Mouse (Mus musculus) kidney, adult 18-20 months (tissue): ENCODE results near the gene Ank3.
A peak's percentile ranks its signal among the peaks of the same experiment; 100 is the strongest.

Experiments
- DNase-seq: peaks from one replicate; pipeline ENCODE4 v3.0.0; 2021

The Ank3 gene

DNA sequence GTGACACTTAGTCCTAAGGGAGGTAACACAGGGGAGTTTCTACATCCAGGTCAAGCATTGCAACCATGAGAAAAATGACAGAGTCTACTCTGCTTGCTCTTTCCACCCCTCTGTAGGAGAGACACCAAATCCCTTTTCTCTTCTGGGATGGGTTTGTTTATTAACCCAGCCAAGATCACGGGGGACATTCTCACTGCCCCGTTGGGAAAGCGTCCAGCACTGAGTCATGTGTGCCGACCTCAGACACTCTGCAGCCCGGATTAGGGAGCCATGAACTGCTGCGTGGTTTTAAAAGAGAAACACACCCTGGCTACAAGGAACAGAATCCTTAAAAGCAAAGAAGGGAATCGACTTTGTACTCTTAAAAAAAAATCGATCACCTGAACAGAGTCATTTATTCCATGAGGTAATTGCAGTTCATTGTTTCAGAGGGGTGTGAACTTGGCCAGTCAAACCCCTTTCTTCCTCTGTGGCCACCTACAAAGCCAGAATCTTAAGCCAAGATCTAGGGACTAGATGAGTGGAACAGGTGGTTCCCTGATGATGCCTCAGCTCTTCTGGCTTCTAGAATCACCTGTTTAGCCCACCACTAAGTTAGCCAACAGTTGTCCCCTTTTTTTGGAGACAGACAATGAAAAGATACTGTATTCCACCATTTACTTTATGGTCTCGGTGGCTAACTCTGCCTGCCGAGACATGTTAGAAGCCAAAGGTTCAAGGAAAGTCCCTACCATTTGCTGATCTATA is 518.3 kb downstream of the Ank3 start:
- DNase-seq = peak; percentile 83

DNA sequence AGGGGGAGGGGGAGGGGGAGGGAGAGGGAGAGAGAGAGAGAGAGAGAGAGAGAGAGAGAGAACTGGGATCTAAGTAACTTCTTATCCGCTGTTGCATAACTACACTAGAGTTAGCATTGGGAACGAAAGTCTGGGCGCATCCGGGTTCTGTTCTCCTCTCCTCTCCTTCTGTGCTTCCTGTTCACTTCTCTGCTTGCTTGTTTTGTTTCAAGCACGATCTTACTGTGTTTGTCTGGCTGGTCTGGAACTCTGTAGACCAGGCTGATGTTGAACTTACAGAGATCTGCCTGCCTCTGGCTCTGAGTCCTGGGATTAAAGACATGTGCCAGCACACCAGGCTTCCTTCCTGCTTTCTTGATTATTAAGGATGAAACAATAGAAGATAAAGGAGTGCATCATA is 519.1 kb downstream of the Ank3 start:
- no peak for DNase-seq

DNA sequence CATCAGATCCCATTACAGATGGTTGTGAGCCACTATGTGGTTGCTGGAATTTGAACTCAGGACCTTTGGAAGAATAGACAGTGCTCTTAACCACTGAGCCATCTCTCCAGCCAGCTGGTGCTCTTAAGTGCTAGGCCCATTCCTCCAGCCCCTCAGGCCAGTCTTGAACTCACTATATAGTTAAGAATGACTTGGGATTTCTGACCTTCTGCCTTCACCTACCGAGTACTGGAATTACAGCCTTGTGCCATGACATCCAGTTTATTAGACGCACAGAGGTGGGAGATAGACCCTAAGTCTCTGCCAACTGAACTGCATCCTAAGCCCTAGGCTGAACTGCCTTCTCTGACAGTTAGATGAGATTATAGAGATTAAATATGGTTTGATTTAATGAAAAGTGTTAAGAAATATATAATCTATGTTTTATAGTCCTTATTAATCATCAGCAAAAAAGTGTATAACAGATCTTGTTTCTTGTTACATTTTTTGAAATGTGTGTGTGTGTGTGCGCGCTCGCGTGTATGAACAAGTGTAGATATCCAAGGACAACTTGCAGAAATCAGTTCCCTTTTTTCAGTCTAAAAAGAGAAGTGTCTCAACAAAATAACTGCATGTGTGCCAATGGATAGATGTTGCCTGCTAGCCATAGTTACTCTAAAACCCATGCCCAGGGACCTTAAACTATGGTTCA is 520.0 kb downstream of the Ank3 start:
- DNase-seq = no peak

DNA sequence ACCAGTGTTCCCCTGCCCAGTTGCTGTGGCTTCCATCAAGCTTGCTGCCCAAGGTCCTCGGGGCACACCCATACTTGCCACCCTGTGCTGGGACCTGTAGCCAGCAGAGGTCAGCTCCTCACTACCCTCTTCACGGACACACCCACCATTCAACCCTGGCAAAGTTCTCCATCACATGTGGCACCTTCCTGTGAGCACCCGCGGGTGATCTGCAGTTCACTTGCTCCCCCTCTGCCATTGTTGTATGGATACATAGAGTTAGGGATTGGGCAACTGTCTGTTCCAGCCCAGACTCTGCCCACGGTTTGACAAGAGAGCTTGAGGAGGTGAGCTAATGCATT is 520.5 kb downstream of the Ank3 start:
- DNase-seq = no peak

DNA sequence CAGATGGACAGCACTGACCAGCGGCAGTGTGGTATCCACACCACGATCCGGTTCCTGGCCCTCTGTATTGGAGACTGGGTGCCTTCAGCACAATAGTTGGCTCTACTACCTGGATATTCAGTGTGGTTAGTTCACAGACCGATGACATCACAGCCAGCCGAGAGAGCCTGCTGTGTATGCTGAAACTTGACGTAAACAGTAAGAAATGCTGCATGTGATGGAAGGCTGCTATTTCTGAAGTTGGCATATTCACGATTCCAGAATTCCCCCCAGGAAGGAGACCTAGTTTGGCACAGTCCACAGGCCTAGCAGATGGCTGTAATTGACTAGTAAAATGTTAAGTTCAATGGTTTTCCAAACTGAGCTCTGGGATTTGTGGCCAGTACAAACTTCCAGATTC is 521.2 kb downstream of the Ank3 start:
- no peak for DNase-seq

DNA sequence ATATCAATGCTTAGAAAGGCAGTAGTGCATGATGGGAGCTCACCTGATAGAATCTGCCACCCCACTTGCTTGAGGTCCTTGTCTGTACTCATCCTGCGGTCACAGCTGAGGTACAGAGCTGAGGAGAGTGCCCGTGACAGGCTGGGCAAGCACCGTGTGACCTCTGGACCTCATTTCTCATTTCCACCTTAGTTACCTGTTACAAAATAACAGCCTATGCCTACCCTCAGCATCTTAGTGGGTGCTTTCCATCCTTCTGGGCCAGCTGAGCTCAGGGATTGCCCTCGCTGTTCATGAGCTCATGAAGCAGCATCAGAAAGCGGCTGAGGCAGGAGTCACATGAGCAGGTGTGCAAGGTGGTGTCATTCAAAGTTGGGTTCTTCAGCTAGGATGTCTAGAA is 523.5 kb downstream of the Ank3 start:
- peak; percentile 40 for DNase-seq

DNA sequence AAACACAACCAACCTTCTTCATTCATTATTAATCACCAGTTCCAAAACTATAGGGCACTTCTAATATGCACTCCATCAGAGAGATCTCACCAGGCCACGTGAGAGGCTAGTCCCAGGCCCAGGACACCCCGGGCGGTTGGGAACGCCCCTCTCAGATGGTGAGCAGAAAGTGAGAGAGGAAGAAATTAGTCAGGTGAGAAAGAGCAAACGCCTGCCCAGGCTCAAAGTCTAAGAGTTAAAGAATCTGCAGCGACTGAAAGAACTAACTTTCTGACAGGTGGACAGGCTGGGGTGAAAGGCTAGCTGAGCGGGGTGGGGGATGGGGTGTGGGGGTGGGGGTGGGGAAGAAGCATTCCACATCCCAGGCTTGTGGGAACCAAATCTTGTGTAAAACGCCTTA is 525.2 kb downstream of the Ank3 start:
- peak; percentile 75 for DNase-seq

DNA sequence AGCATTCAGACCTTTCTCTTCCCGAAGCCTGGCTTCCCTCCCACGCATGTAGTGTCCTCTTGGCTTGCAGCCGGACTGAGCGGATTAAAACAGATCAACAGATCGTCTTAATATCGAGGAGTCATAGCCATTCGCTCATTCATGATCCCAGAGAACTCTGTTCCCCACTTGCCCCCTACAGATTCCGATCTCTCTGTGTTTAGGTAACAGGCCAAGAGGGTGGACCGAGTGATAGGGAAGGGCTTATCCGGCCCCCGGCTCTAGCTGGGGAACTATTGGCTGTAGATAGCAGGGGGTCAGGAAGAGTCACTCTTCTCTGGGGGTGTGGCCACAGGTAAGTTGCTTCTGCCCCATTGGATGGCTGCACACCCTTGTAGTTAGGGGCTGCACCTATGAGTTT is 525.7 kb downstream of the Ank3 start:
- DNase-seq = peak; percentile 50

DNA sequence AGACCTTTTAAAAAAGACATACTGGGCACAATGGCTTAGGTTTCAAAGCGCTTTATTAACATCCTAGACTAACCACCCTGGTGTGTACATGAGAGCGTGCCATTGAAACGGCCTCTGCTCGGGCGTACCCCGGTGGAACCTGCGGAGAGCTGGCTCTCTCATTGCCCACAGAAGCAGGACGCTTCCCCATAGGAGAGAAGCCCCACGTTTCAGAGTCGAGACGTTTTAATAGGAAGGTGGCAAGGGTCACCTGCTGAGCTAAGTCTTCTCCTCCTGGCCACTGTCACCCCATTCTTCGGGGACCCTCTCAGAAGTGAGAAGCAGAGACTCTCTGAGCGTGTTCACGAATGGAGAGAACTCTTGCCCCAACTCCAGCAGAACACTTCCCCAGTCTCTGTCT is 526.3 kb downstream of the Ank3 start:
- DNase-seq = peak; percentile 53

DNA sequence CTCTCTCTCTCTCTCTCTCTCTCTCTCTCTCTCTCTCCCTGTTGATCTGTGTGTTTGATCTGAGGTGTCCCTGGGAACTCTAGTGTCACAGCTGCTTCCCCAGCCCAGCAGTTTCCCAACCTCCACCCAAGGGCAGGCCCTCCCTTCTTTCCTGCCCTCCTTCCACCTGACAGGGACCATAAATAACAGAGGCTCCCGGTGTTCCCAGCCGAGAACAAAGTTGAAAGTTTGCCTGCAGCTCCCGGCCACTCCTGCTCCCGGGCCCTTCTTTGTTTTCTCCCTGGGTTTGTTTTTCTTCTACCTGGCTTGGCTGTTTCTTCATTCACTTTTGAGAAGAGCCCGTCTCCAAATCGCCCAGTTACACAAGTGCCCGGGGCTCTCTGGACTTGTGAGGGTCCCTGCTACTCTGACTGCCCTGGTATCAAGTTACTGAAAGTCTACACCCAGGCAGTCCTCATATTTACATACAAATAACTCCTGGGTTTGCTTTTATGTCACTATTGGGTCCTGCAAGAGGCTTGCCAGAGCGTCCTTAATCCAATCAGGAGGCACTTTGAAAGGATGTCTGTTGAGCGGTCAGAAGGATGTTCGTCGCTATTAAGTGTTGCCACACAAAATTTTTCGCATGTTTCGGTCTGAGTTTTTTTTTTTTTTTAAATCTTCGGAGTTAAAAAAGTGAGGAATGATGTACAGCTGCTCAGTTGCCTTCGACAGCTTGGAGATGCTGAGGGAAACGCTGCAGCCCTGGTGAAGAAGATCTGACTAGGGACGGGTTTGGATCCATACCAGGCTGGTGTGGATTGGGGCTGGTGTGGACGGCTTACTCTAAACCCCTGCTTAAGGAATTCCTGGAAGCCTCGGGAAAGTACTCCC is 526.9 kb downstream of the Ank3 start:
- peak; percentile 83 for DNase-seq

DNA sequence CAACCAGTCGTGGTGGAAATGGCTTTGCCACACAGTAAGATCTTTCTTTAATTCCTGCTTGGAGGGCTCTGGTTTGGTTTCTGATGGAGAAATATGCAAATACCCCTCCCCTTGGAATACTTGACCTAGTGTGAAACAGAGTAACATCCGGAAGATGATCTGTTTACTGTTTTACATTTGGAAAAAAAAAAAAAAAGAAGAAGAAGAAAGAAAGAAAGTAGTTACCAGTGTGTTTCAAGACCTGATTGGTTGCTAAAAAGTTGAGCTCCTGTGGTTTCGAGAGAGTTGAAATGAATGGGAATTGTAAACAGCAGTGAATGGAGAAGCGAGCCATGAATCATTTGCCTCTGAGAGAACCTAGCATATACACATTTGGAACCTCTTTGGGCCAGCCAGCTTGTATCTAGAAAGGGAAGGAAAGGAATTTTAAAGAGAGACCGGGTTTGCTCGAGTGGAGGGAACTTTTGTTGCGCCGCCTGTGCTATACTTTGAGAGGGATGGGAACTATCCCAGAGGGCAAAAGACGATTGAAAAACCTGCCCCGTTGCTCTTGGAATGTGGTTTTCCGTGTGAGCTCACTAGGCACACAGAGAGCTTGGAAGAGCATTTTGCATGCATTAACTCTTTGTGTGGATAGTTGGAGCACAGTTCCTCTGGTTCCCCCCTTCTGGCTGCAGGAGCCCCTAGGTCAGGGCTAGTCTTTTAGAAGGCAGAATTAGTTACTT is 527.7 kb downstream of the Ank3 start:
- DNase-seq = no peak

DNA sequence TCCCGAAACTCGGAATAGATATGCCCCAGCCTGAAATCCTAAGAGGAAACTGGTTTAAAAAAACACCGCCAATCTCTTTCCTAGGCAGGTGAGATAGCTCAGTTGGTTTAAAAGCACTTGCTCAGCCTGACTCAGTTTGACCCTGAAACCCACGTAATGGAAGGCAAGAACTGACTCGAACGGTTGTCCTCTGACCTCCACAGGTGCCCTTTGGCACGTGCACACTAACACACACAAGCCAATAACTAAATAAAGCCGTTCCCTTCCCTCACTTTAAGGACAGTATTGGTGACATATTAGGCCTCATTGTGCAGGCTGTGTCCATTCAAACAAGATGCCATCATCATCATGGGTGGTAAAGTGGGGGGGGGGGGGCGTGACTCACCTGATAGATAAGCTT is 528.4 kb downstream of the Ank3 start:
- DNase-seq = no peak

DNA sequence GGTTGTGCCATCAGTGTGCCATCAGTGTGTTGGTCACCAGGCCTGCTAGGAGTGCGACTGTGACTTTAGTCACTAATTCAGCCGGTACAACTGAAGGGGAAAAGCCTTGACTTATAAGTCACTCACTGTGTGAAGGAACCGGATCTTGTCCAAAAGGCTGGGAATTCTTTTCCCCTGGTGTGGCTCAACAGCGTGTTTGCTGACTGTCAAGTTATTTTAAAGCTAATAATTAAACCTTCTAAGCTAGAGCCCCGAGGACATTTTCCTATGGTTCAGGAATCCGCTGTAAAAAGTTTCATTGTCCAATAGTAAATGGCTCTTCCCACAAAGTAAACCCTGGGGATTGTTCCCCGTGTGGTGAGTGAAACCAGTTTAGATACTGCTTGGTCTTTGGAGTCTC is 529.8 kb downstream of the Ank3 start:
- DNase-seq = peak; percentile 60

DNA sequence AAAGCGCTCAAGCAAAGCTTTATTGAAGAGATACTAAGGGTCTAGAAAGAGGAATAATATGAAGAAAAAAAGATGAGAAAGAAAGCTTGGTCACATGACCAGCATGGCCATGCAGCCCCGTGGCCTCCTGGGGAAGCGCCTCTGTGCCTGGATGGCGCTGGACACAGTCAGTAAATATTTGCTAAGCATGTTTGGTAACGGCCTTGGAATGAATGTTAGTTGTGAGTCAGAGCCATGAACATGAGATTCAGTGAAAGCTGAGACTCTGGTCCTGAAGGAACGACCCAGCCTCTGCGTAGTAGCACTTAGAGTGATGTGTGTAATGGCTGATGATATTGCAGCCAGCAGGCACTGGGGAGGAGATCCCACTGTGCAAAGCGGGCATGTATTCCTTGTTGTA is 531.9 kb downstream of the Ank3 start:
- no peak for DNase-seq

DNA sequence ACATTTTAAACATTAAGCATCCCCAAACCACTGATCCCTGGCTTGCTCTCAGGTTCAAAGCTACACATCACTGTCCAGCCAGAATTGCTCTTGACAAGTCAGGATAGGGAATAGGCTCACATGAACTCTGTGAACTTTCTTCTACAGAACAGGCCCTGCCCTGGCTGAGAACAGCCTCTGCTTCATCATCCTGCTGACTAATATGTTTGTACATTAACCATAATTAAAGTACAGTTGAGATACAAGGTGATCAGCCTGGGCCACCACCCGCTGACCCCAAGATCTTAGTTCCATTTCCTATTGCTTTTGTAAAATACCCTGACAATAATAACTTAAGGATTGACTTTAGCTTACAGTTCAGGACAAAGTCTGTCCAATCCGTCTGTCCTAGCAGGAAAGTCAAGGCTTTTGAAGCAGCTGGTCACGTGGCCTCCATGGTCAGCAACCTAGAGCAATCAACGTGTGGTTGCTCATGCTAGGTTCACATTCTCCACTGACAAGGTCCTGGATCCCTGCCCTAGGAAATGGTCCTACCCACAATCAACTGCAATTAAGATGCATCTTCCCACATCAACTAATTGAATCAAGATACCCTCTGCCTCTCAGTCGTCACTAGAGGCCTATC is 538.0 kb downstream of the Ank3 start:
- peak; percentile 45 for DNase-seq

DNA sequence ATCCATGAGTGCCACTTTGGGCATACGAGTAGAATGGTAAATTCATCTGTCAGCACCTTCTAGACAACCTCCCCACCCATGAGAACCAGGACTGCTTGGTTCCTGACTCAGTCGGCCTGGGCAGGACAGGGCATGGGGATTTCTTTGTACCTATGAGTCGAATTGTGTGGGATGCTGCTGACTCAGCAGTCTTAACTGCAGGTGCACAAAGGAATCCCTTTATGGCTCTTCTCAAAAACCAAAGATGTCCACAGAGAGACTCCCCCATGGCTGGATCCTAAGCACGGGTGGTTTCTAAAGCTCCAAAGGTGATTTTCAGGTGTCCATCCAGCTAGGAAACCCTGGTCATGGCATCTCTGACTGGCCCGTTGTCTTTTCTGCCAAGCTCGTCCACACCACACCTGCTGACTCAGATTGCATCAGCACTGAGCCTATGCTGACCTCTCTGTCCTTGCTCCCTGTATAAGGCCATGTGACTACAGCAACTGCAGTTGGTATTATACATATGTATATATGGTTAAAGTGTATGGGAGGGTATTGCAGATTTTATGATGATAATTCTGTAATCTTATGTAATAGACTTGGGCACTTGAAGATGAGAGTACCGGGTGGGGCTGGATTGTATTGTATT is 538.8 kb downstream of the Ank3 start:
- DNase-seq = no peak

DNA sequence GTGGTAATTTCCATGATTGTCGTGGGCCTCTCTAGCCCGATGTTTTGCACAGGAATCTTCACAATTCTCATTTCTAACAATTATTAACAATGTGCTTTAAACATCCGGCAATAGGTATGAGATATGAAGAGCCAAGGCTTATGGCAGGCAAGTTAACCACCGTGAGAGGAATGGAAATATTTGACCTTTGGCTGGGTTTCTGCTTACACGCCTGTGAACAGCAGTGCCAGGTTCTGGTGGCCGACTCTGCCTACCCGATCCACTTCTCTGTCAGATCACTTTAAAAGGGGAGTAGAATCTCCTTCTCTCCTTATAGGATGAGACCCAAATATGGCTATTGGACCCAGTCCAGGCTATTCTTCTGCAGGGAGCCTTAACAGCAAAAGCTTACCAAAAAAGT is 540.6 kb downstream of the Ank3 start:
- DNase-seq = no peak

DNA sequence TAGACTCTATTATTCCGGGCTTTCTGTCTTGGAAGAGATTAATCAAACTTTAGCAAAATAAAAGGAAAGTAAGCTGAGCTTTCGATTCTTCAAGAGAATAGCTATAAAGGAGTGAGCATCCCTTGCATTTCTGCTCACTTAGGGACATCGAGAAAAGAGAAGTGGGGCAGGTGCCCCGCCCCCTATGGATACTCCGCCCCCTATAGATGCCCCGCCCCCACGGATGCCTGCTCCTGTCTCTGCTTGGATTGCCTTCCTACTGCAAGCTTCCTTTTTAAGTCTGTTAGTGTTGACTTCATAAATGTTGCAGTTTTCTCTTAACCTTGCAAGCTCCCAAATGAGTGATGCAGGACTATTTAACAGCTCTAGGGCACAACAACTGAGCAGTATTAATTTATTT is 541.4 kb downstream of the Ank3 start:
- no peak for DNase-seq

DNA sequence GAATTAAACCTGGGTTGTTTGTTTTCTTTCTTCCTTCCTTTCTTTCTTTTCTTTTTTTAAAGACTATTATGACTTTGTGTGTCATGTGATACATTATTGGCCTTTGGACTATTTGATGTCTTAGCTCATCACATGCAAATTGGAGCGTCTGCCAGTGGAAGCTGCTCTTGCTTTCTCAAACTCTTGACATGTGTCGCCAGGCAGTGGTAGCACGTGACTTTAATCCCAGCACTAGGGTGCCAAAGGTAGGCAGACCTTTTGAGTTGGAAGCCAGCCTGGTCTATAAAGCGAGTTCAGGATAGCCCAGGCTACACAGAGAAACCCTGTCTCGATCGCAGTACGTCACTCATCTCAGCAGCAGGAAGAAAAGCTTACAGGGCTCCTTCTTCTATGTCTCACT is 542.4 kb downstream of the Ank3 start:
- DNase-seq = no peak

DNA sequence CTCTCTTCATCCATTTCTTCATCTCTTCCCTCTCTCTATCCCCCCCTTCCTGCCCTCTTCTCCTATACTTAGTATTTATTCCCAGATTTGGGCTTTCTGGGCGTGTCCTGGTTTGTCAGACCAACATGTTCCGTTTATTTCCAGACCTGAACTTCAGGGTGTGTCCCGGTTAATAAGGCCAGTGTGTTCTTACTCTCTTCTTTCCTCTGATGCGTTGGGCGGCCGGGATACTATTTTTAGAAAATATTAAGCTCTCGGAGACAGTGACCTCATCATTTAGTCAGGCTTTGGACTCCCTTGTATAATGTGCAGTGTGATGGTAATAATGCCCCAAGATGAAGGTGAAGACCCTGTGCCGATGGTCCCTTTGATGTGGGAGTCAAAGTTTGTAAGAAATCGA is 546.3 kb downstream of the Ank3 start:
- no peak for DNase-seq

DNA sequence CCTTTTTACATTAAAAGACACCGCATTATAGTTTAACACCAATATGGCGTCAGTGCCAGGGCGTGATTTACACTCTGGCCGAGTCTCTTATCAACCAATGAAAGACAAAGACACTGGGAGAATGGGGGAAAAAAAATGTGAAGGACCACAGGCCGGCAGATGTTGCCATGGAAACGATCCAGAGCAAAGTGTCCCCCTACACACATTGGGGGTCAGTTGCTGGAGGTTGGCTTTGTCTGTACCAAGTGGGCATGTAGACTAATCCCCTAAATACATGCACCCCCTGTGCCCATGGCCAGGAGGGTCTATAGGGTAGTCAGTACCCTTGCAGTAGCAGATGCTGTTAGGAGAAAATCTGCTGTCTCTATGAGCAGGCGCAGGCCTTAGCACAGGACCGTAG is 547.3 kb downstream of the Ank3 start:
- no peak for DNase-seq

DNA sequence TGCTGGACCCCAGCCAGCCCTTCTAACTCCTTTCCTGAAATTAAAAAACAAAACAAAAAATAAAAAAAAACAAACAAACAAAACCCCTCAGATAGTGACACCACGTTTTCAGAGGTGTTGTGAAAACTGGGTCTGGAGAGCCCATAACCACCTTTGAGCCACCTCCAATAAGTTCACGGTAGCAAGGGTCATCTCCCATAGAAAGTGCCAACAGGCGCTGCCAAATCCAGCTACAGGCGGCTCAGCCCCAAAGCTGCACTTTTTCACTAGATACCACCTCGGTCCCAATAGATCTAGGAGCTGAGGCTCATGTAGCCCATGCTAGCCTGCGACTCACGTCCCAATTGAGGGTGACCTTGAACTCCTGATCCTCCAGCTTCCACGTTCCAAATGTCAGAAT is 547.7 kb downstream of the Ank3 start:
- DNase-seq = no peak
